Mouse (Mus musculus) MEL (cell line): Measurements from ENCODE around the gene Chchd4. TPM values are rescaled to one million over a fixed set of nuclear protein-coding genes. Genes with fewer than 3 reads are reported as not detected.

Source experiments
- DNase-seq: peaks from one replicate; pipeline ENCODE4 v3.0.0; 2011; ENCODE audit warnings: low read depth, low spot score
- H3K27ac ChIP-seq: 2 replicates; pipeline ENCODE4 v1.5.1; 2012; ENCODE audit warnings: low read depth, mild to moderate bottlenecking, control low read depth, low read length, moderate library complexity; ENCODE audit not compliant: control insufficient read depth
- H3K27me3 ChIP-seq, 2 experiments: fragments of 150-350 bp in 1 of 2; sonication (generic) in 1 of 2; 2 replicates each; pipeline ENCODE4 v1.6.1; 2012; ENCODE audit warnings: low read length in 2 of 2, mild to moderate bottlenecking in 2 of 2, improper control_type of control experiment in 1 of 2, moderate library complexity in 1 of 2; ENCODE audit not compliant: insufficient read depth in 2 of 2, control insufficient read depth in 1 of 2
- H3K36me3 ChIP-seq, 2 experiments: 2 replicates each; pipeline ENCODE4 v1.6.1; 2012 to 2014; ENCODE audit warnings: low read length in 2 of 2, improper control_type of control experiment in 1 of 2, inconsistent platforms in 1 of 2, mild to moderate bottlenecking in 1 of 2; ENCODE audit not compliant: insufficient read depth in 2 of 2, control insufficient read depth in 1 of 2
- H3K4me1 ChIP-seq, 2 experiments: fragments of 150-350 bp in 1 of 2; sonication (generic) in 1 of 2; 2 replicates each; pipeline ENCODE4 v1.6.1; 2012; ENCODE audit warnings: low read length in 2 of 2, improper control_type of control experiment in 1 of 2, mild to moderate bottlenecking in 1 of 2; ENCODE audit not compliant: insufficient read depth in 2 of 2, control insufficient read depth in 1 of 2
- H3K4me3 ChIP-seq, 2 experiments: fragments of 150-350 bp in 1 of 2; sonication (generic) in 1 of 2; 2 replicates each; pipeline ENCODE4 v1.5.1; 2012; ENCODE audit warnings: low read depth in 2 of 2, low read length in 2 of 2, mild to moderate bottlenecking in 2 of 2, moderate library complexity in 2 of 2, control low read depth in 1 of 2, improper control_type of control experiment in 1 of 2; ENCODE audit not compliant: control insufficient read depth in 1 of 2, insufficient read depth in 1 of 2
- H3K79me2 ChIP-seq: 2 replicates; pipeline ENCODE4 v1.6.1; 2012; ENCODE audit warnings: mild to moderate bottlenecking, low read length, moderate library complexity; ENCODE audit not compliant: control insufficient read depth, poor library complexity, insufficient read depth
- H3K9ac ChIP-seq: 2 replicates; pipeline ENCODE4 v1.6.1; 2012; ENCODE audit warnings: low read depth, mild to moderate bottlenecking, control low read depth, low read length, moderate library complexity; ENCODE audit not compliant: control insufficient read depth, poor library complexity, severe bottlenecking
- H3K9me3 ChIP-seq: fragments of 150-350 bp; sonication (generic); replicated peaks from 2 replicates; pipeline ENCODE4 v1.6.1; 2012; ENCODE audit warnings: mild to moderate bottlenecking, low read length, improper control_type of control experiment, moderate library complexity; ENCODE audit not compliant: insufficient read depth
- CHD1 ChIP-seq: IDR thresholded peaks from 2 replicates; pipeline ENCODE4 v1.6.1; 2012; ENCODE audit warnings: low read depth, mild to moderate bottlenecking, inconsistent platforms, low read length, improper control_type of control experiment
- CHD2 ChIP-seq: IDR thresholded peaks from 2 replicates; pipeline ENCODE4 v1.6.1; 2011; ENCODE audit warnings: low read length, improper control_type of control experiment
- CTCF ChIP-seq, 3 experiments: IDR thresholded peaks in 2 of 3; conservative IDR thresholded peaks in 1 of 3; 2 replicates each; pipeline ENCODE4 v1.5.1; 2011 to 2012; ENCODE audit warnings: low read length in 3 of 3, low read depth in 2 of 3, mild to moderate bottlenecking in 2 of 3, improper control_type of control experiment in 1 of 3, inconsistent platforms in 1 of 3, mixed read lengths in 1 of 3, moderate library complexity in 1 of 3; ENCODE audit not compliant: control insufficient read depth in 1 of 3, insufficient read depth in 1 of 3, poor library complexity in 1 of 3, severe bottlenecking in 1 of 3
- E2F4 ChIP-seq: IDR thresholded peaks from 2 replicates; pipeline ENCODE4 v1.6.1; 2011; ENCODE audit warnings: low read depth, low read length, improper control_type of control experiment, borderline replicate concordance
- EP300 ChIP-seq, 2 experiments: IDR thresholded peaks; 2 replicates each; pipeline ENCODE4 v1.6.1; 2011; ENCODE audit warnings: improper control_type of control experiment in 2 of 2, low read length in 2 of 2, low read depth in 1 of 2, mild to moderate bottlenecking in 1 of 2
- ETS1 ChIP-seq: IDR thresholded peaks from 2 replicates; pipeline ENCODE4 v1.6.1; 2012; ENCODE audit warnings: low read depth, mild to moderate bottlenecking, inconsistent platforms, low read length, improper control_type of control experiment, moderate library complexity
- GABPA ChIP-seq: IDR thresholded peaks from 2 replicates; pipeline ENCODE4 v1.6.1; 2012; ENCODE audit warnings: low read depth, mild to moderate bottlenecking, inconsistent platforms, low read length, improper control_type of control experiment, moderate library complexity
- GATA1 ChIP-seq: IDR thresholded peaks from 2 replicates; pipeline ENCODE4 v1.6.1; 2011; ENCODE audit warnings: low read depth, low read length, improper control_type of control experiment
- HCFC1 ChIP-seq: IDR thresholded peaks from 2 replicates; pipeline ENCODE4 v1.6.1; 2012; ENCODE audit warnings: low read depth, mild to moderate bottlenecking, inconsistent platforms, low read length, improper control_type of control experiment, moderate library complexity
- JUND ChIP-seq: IDR thresholded peaks from 2 replicates; pipeline ENCODE4 v1.6.1; 2011; ENCODE audit warnings: low read depth, mild to moderate bottlenecking, improper control_type of control experiment, low read length
- KAT2A ChIP-seq: conservative IDR thresholded peaks from 2 replicates; pipeline ENCODE4 v1.6.1; 2012; ENCODE audit warnings: low read depth, low read length, improper control_type of control experiment, inconsistent platforms
- MAX ChIP-seq: IDR thresholded peaks from 2 replicates; pipeline ENCODE4 v1.6.1; 2011; ENCODE audit warnings: low read length, improper control_type of control experiment
- MEF2A ChIP-seq: IDR thresholded peaks from 2 replicates; pipeline ENCODE4 v1.6.1; 2014; ENCODE audit warnings: low read depth, mild to moderate bottlenecking, inconsistent platforms, low read length, improper control_type of control experiment; ENCODE audit not compliant: poor library complexity, insufficient replicate concordance, severe bottlenecking; ENCODE audit errors: extremely low read depth
- MXI1 ChIP-seq: IDR thresholded peaks from 2 replicates; pipeline ENCODE4 v1.6.1; 2011; ENCODE audit warnings: mild to moderate bottlenecking, low read depth, low read length, improper control_type of control experiment
- MYB ChIP-seq: IDR thresholded peaks from 2 replicates; pipeline ENCODE4 v1.6.1; 2011; ENCODE audit warnings: mild to moderate bottlenecking, low read depth, low read length, improper control_type of control experiment
- MYC ChIP-seq: IDR thresholded peaks from 2 replicates; pipeline ENCODE4 v1.6.1; 2011; ENCODE audit warnings: low read depth, mild to moderate bottlenecking, low read length, improper control_type of control experiment, moderate library complexity
- NELFE ChIP-seq: IDR thresholded peaks from 2 replicates; pipeline ENCODE4 v1.6.1; 2011; ENCODE audit warnings: low read depth, low read length, improper control_type of control experiment
- NRF1 ChIP-seq: IDR thresholded peaks from 2 replicates; pipeline ENCODE4 v1.6.1; 2014; ENCODE audit warnings: low read depth, mild to moderate bottlenecking, inconsistent platforms, low read length, improper control_type of control experiment, moderate library complexity; ENCODE audit not compliant: poor library complexity, insufficient read depth, severe bottlenecking
- POLR2A ChIP-seq, 2 experiments: IDR thresholded peaks; 2 replicates each; pipeline ENCODE4 v1.6.1; 2011 to 2012; ENCODE audit warnings: low read length in 2 of 2, mild to moderate bottlenecking in 2 of 2, control low read depth in 1 of 2, improper control_type of control experiment in 1 of 2, low read depth in 1 of 2, moderate library complexity in 1 of 2; ENCODE audit not compliant: control insufficient read depth in 1 of 2, insufficient read depth in 1 of 2, poor library complexity in 1 of 2
- POLR2AphosphoS5 ChIP-seq: IDR thresholded peaks from 2 replicates; pipeline ENCODE4 v1.6.1; 2012; ENCODE audit warnings: low read depth, borderline replicate concordance, mild to moderate bottlenecking, inconsistent platforms, low read length, moderate library complexity, mixed read lengths
- RAD21 ChIP-seq: IDR thresholded peaks from 2 replicates; pipeline ENCODE4 v1.6.1; 2011; ENCODE audit warnings: mild to moderate bottlenecking, low read depth, low read length, improper control_type of control experiment
- RCOR1 ChIP-seq: IDR thresholded peaks from 2 replicates; pipeline ENCODE4 v1.6.1; 2012; ENCODE audit warnings: low read depth, mild to moderate bottlenecking, inconsistent platforms, low read length, improper control_type of control experiment
- SIN3A ChIP-seq: IDR thresholded peaks from 2 replicates; pipeline ENCODE4 v1.6.1; 2012; ENCODE audit warnings: low read length, improper control_type of control experiment, inconsistent platforms
- SMC3 ChIP-seq: IDR thresholded peaks from 2 replicates; pipeline ENCODE4 v1.6.1; 2011; ENCODE audit warnings: low read depth, low read length, improper control_type of control experiment
- TAL1 ChIP-seq: IDR thresholded peaks from 2 replicates; pipeline ENCODE4 v1.6.1; 2012; ENCODE audit warnings: mild to moderate bottlenecking, inconsistent platforms, low read length, moderate library complexity, mixed read lengths
- TBP ChIP-seq: IDR thresholded peaks from 2 replicates; pipeline ENCODE4 v1.8.0; 2011; ENCODE audit warnings: low read depth, low read length, improper control_type of control experiment
- TCF12 ChIP-seq: IDR thresholded peaks from 2 replicates; pipeline ENCODE4 v1.6.1; 2014; ENCODE audit warnings: low read depth, mild to moderate bottlenecking, inconsistent platforms, low read length, improper control_type of control experiment, moderate library complexity
- UBTF ChIP-seq: IDR thresholded peaks from 2 replicates; pipeline ENCODE4 v1.6.1; 2012; ENCODE audit warnings: low read depth, mild to moderate bottlenecking, inconsistent platforms, low read length, improper control_type of control experiment, moderate library complexity, borderline replicate concordance; ENCODE audit not compliant: insufficient read depth
- USF1 ChIP-seq: IDR thresholded peaks from 2 replicates; pipeline ENCODE4 v1.6.1; 2014; ENCODE audit warnings: low read depth, mild to moderate bottlenecking, inconsistent platforms, low read length, improper control_type of control experiment, moderate library complexity
- USF2 ChIP-seq, 2 experiments: IDR thresholded peaks; 2 replicates each; pipeline ENCODE4 v1.6.1; 2011 to 2012; ENCODE audit warnings: improper control_type of control experiment in 2 of 2, low read length in 2 of 2, borderline replicate concordance in 1 of 2, inconsistent platforms in 1 of 2, low read depth in 1 of 2, mild to moderate bottlenecking in 1 of 2; ENCODE audit not compliant: insufficient read depth in 1 of 2
- ZC3H11A ChIP-seq: IDR thresholded peaks from 2 replicates; pipeline ENCODE4 v1.6.1; 2012; ENCODE audit warnings: low read depth, mild to moderate bottlenecking, inconsistent platforms, low read length, improper control_type of control experiment
- ZKSCAN1 ChIP-seq: IDR thresholded peaks from 2 replicates; pipeline ENCODE4 v1.6.1; 2012; ENCODE audit warnings: low read depth, mild to moderate bottlenecking, inconsistent platforms, low read length, improper control_type of control experiment, moderate library complexity
- ZMIZ1 ChIP-seq: IDR thresholded peaks from 2 replicates; pipeline ENCODE4 v1.6.1; 2012; ENCODE audit warnings: low read depth, mild to moderate bottlenecking, inconsistent platforms, low read length, improper control_type of control experiment, moderate library complexity
- ZNF384 ChIP-seq: IDR thresholded peaks from 2 replicates; pipeline ENCODE4 v1.6.1; 2012; ENCODE audit warnings: low read depth, mild to moderate bottlenecking, inconsistent platforms, low read length, improper control_type of control experiment
- polyA plus RNA-seq, 2 experiments: library from polyadenylated mRNA; stranded (reverse) in 1 of 2; unstranded in 1 of 2; fragments of >175 nt in 1 of 2; fragments of >200 nt in 1 of 2; gene quantifications; 2 replicates each; pipeline versions ENCODE4 v1.2.1 to v1.2.4; 2012; ENCODE audit warnings: low replicate concordance in 2 of 2, low read depth in 1 of 2; ENCODE audit not compliant: insufficient read length in 2 of 2, insufficient read depth in 1 of 2, missing spikeins in 1 of 2
- total RNA-seq: library from RNA; depleted of rRNA; stranded (reverse); fragments of 300-350 nt; gene quantifications from 2 replicates; pipeline ENCODE4 v1.2.3, GENCODE M21; 2012; rRNA removed

Gene Chchd4
- total RNA-seq, result 43.5 and 54.8 TPM in 2 replicates
- polyA plus RNA-seq, result 10 to 100 TPM in 1 of 2 experiments, not detected in 1; 38.5 TPM

DNA sequence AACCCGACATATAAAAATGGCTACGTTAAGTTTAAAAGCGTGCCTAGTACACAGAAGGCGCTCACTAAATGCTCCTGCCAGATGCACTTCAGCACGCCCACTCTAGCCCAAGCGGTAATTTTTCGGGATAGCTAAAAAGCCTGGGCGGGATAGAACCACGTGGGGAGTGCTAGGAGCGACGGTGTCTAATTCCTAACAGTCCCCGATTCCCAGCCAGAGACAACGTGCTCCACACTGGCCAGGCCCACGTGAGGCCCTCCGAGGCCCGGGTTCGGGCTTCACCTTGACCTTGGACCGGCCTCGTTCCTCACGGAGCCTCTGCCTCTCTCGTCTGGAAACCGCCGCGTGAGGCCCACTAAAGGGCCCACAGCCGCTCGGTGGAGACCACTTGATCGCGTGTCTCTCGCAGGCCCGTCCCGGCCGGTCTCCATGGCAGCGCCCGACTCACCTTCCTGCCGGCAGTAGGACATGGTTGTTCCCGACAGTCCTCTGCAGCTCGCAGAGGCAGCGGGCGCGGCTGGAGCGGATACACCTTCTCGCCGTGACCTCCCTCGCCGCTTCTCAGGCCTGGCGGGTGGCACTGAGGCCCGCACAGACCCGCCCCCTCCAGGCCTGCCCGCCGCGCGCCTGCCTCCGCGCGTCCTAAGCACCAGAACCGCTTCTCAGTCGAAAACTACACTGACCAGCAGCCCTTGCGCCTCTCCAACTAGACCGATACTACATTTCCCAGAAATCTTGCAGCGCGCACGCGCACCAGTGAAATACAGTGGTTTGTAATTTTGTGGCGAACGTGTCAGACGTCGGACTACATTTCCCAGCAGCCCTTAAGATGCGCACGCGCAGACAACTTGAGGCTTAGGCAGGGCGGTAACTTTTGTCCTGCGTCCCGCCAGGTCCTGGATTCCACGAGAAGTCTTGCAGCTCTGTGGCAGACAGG, at the start of gene Chchd4, which contains the start of gene Tmem43:
Chchd4 (minus strand) TSS at position 679 of the 937 bp plus-strand sequence.
Tmem43 (plus strand) TSS at position 836 of the 937 bp plus-strand sequence.
- Histone ChIP-seq H3K4me3 (peak within 1 kb of the TSS; percentile 73 to 94), H3K4me1 (peaks cover 0 to 7% of the 10 kb centered on the region in 2 experiments; a peak in 2 of 4 replicates), H3K9ac (peak within 1 kb of the TSS; percentile 82), H3K27me3 (no peaks in the 10 kb centered on the region), H3K36me3 (peaks cover 6 to 17% of the 10 kb centered on the region in 2 experiments; a peak in 3 of 4 replicates), H3K9me3 (no peaks in the 10 kb centered on the region), H3K27ac (peak within 1 kb of the TSS; percentile 85), H3K79me2 (peaks cover 49% of the 10 kb centered on the region)
- peak; percentile 99 for DNase-seq
- TF ChIP-seq CHD2 (peak; percentile 61; the same call in 1 of the 2 replicates), MYB (no peak), POLR2AphosphoS5 (no peak; the same call in 1 of the 2 replicates), TCF12 (peak; percentile 64; the same call in 1 of the 2 replicates), TAL1 (no peak), RCOR1 (no peak), CHD1 (no peak), UBTF (0 out of 2 replicates have a peak, but pooled peaks have one; percentile 15), GATA1 (no peak), ZKSCAN1 (no peak), RAD21 (no peak), USF1 (peak; percentile 51; the same call in 1 of the 2 replicates), POLR2A (IDR thresholded peaks at IDR 0.05; ENCODE audit: control insufficient read depth in 1 of 2, insufficient read depth in 1 of 2, low read depth in 1 of 2, low read length in 2 of 2, poor library complexity in 1 of 2) (peak; percentile 64 to 84), MEF2A (no peak), USF2 (IDR thresholded peaks at IDR 0.05; ENCODE audit: borderline replicate concordance in 1 of 2, insufficient read depth in 1 of 2, low read depth in 1 of 2, low read length in 2 of 2) (no peak), KAT2A (peak; percentile 100), GABPA (no peak; the same call in 1 of the 2 replicates), NELFE (peak; percentile 70), E2F4 (peak; percentile 90), HCFC1 (peak; percentile 99), TBP (peak; percentile 80), ZNF384 (no peak), ZMIZ1 (peak; percentile 67; the same call in 1 of the 2 replicates), MXI1 (peak; percentile 91), SIN3A (peak; percentile 91), ZC3H11A (no peak), NRF1 (peak; percentile 99; the same call in 1 of the 2 replicates), SMC3 (no peak), JUND (no peak), ETS1 (peak; percentile 33; the same call in 1 of the 2 replicates), MYC (peak; percentile 82), MAX (peak; percentile 65), CTCF (IDR thresholded peaks at IDR 0.05 in 2 of 3, conservative IDR thresholded peaks at IDR 0.05 in 1 of 3; ENCODE audit: control insufficient read depth in 1 of 3, insufficient read depth in 1 of 3, low read depth in 2 of 3, low read length in 3 of 3, poor library complexity in 1 of 3, severe bottlenecking in 1 of 3) (no peak), EP300 (IDR thresholded peaks at IDR 0.05; ENCODE audit: low read depth in 1 of 2, low read length in 2 of 2) (no peak)
